Mouse (Mus musculus) pancreas, adult 10 weeks (tissue): Measurements from ENCODE around the gene Dnase2b. TPM values are rescaled to one million over a fixed set of nuclear protein-coding genes. Genes with fewer than 3 reads are reported as not detected.

Source experiments
- polyA plus RNA-seq: library from polyadenylated mRNA; stranded (reverse); fragments of 350-450 nt; fragmentation: Illumina TruSeq; extraction: RNeasy Lipid Tissue Mini Kit (QIAGEN cat#74804); gene quantifications from one replicate; pipeline ENCODE4 v1.2.3, GENCODE M21; 2015; ENCODE audit warnings: low read depth, low replicate concordance; ENCODE audit not compliant: insufficient read depth

Dnase2b gene
- polyA plus RNA-seq: not detected

GRCm38 (mm10) chr3:146615496-146615895, at the start of gene Dnase2b:
Gene Dnase2b, minus strand, starts transcription at chr3:146615596.

GRCm38 (mm10) chr3:146651217-146651616, 35.8 kb upstream of the Dnase2b start, which contains the start of gene 4930503B20Rik:
Gene 4930503B20Rik, minus strand, starts transcription at chr3:146651317.

GRCm38 (mm10) chr3:146570148-146570782, 45.1 kb downstream of the Dnase2b start, which contains the start of gene Uox:
Gene Uox, plus strand, starts transcription at chr3:146570426.

Other genes with a start within 250 kb of the Dnase2b start
- gene Ssx2ip, start 211.0 kb downstream of the Dnase2b start, polyA plus RNA-seq: 6.5 TPM
- gene Ctbs, start 165.8 kb downstream of the Dnase2b start, polyA plus RNA-seq: 2.1 TPM
- 2.8 TPM for gene Spata1, start 115.8 kb downstream of the Dnase2b start, polyA plus RNA-seq
- 67.1 TPM for gene Gng5, start 115.8 kb downstream of the Dnase2b start, polyA plus RNA-seq
- gene Rpf1, start 94.2 kb downstream of the Dnase2b start, polyA plus RNA-seq: 8.9 TPM
- gene Uox, start 45.2 kb downstream of the Dnase2b start, polyA plus RNA-seq: 0.48 TPM
- gene 4930503B20Rik, start 35.7 kb upstream of the Dnase2b start, polyA plus RNA-seq: not detected
- not detected for gene Samd13, start 70.0 kb upstream of the Dnase2b start, polyA plus RNA-seq
- gene Prkacb, start 197.4 kb upstream of the Dnase2b start, polyA plus RNA-seq: 12.1 TPM
- 2.5 TPM for gene Ttll7, start 236.8 kb upstream of the Dnase2b start, polyA plus RNA-seq